Mouse (Mus musculus) kidney, adult 2 months (tissue): ENCODE results near the gene Nptxr. TPM values are rescaled to one million over a fixed set of nuclear protein-coding genes. Genes with fewer than 3 reads are reported as not detected.

Experiments
- DNase-seq: peaks from one replicate; pipeline ENCODE4 v3.0.0; 2021
- H3K27ac ChIP-seq: fragments of 200-500 bp; 2 replicates; pipeline ENCODE4 v1.5.1; 2012; ENCODE audit warnings: low read depth, low read length, control low read depth, inconsistent platforms; ENCODE audit not compliant: insufficient read depth
- H3K27me3 ChIP-seq: fragments of 200-500 bp; replicated peaks from 2 replicates; pipeline ENCODE4 v1.6.1; 2012; ENCODE audit warnings: mild to moderate bottlenecking, moderate library complexity, low read length, inconsistent platforms; ENCODE audit not compliant: control insufficient read depth, insufficient read depth
- H3K36me3 ChIP-seq: fragments of 200-500 bp; 2 replicates; pipeline ENCODE4 v1.6.1; 2012; ENCODE audit warnings: mild to moderate bottlenecking, moderate library complexity, low read length, inconsistent platforms; ENCODE audit not compliant: control insufficient read depth, insufficient read depth
- H3K4me1 ChIP-seq: fragments of 200-500 bp; 2 replicates; pipeline ENCODE4 v1.6.1; 2011; ENCODE audit warnings: low read length; ENCODE audit not compliant: control insufficient read depth, insufficient read depth
- H3K4me3 ChIP-seq: fragments of 200-500 bp; 2 replicates; pipeline ENCODE4 v1.5.1; 2011; ENCODE audit warnings: mild to moderate bottlenecking, low read depth, low read length, control low read depth; ENCODE audit not compliant: insufficient read depth
- CTCF ChIP-seq: fragments of 200-500 bp; conservative IDR thresholded peaks from 2 replicates; pipeline ENCODE4 v1.5.1; 2011; ENCODE audit warnings: low read depth, mild to moderate bottlenecking, control low read depth, low read length, moderate library complexity, mixed read lengths; ENCODE audit not compliant: insufficient read depth, insufficient read length
- POLR2A ChIP-seq: fragments of 200-500 bp; IDR thresholded peaks from one replicate; pipeline ENCODE4 v1.6.1; 2011; ENCODE audit warnings: low read depth, low read length, control low read depth
- WGBS: fragments of 180-500 bp; shearing (Covaris S2); methylation state at CpG from one replicate; pipeline ENCODE4 v1.1.7; 2018; 5-methylcytosine and 5-hydroxymethylcytosine counted together
- polyA plus RNA-seq: library from polyadenylated mRNA; depleted of rRNA; stranded (reverse); fragments of >200 nt; gene quantifications from 2 replicates; pipeline ENCODE4 v1.2.3, GENCODE M21; 2012; rRNA removed

Gene Nptxr
- polyA plus RNA-seq, 1 experiment: 2.0 TPM

DNA sequence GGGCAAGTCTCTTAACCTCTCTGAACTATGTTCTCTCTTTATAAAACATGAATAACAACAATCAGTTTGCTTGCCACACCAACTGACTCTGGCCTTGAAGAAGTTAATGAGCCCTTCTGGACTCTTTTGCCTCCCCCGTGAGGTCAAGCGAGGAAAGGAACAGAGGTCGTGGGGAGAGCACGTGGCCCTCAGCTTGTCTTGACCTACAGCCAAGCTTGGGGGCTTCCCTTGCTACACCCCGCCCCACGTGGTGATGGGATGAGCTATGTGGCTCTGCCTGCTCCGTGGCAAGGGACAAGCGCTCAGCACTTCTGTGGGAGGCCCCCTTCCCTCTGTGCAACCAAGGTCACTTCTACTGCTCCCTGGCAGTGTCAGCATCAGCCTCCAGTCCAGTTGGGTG is 59.8 kb downstream of the Nptxr start:
- Histone ChIP-seq H3K4me1 (peaks cover 11% of the 10 kb centered on the region), H3K4me3 (no peak overlapping the region), H3K27ac (no peak overlapping the region; the same call in 1 of the 2 replicates), H3K36me3 (no peaks in the 10 kb centered on the region), H3K27me3 (no peaks in the 10 kb centered on the region)
- DNase-seq: peak; percentile 65
- WGBS: 42% methylated on average over 8 of the region's 8 CpGs
- TF ChIP-seq POLR2A (no peak), CTCF (no peak)

DNA sequence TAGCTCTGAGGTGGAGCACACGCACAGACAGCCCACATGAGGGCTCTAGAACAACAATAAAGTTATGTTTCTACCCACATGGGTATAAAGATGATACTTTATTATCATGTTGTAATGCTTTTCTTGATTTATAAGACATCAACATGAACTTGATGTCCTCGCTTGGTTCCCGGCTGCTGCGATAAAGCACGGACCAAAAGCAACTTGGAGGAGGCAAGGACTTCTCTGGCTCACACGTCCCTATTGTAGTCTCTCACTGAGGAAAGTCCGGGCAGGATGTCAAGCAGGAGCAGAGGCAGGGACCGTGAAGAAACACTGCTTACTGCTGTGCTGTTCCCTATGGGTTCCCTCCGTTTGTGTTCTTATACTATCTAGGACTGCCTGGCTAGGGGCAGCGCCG is 60.6 kb downstream of the Nptxr start:
- no peak overlapping the region for H3K27ac ChIP-seq
- 88% methylated on average over 11 of the region's 11 CpGs for WGBS

GRCm38 (mm10) chr15:79742706-79743023 is 61.9 kb downstream of the Nptxr start:
- TF ChIP-seq CTCF (no peak), POLR2A (no peak)
- Histone ChIP-seq H3K27ac (no peak overlapping the region), H3K4me1 (peaks cover 11% of the 10 kb centered on the region)

More for the DNA sequence above, 60.6 kb downstream of the Nptxr start:
- no peak overlapping the region for H3K4me3 ChIP-seq
- peaks cover 11% of the 10 kb centered on the region for H3K4me1 ChIP-seq
- no peak for DNase-seq
- no peak for TF ChIP-seq CTCF
- no peak for TF ChIP-seq POLR2A
- H3K27me3 ChIP-seq: no peaks in the 10 kb centered on the region
- H3K36me3 ChIP-seq: no peaks in the 10 kb centered on the region

DNA sequence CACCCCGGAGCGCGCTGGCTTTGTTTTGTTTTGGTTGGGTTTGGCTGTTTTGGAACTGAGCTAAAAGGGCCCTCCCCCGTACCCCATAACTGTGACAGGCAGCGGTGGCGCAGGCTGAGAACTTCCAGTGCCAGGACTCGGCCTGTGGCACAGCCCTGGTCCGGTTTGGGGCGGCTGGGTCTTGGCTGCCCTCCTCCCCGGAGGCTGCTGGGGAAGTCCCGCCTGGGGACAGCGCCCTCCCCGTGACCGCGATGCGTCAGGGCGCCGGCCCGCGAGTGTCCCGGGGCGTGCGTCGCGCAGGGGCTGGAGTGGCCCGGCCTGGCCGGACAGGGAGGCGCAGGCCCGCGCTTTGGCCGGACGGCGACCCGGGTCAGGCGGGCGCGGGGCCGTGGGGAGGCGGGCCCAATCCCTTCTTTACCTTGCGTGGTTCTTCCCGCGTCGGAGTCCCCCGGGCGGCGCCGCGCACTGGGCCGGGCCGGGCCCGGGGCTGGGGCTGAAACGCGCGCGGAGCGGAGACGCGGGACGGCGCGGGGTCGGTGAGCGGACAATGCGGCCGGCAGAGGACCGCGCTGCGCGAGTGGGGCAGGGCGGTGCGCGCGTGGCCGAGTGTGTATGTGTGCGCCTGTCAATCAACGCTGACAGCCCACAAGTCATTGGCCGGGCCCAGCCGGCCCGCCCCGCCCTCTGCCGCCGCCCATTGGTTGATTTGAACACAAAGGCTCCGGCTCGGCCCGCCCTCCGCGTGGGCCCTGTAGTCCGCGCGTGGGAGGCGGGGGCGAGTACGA is 62.5 kb downstream of the Nptxr start, which contains the start of gene Sun2:
Gene Sun2, minus strand, starts transcription at position 616 of the 785 bp plus-strand sequence.
- H3K4me3 ChIP-seq: peak within 1 kb of the TSS; percentile 57
- peak; percentile 95 for DNase-seq
- WGBS: under 1% methylated on average over 93 of the region's 93 CpGs
- peaks cover 11% of the 10 kb centered on the region for H3K4me1 ChIP-seq
- peak within 1 kb of the TSS; percentile 79 for H3K27ac ChIP-seq
- H3K27me3 ChIP-seq: no peaks in the 10 kb centered on the region
- peak; percentile 7 for TF ChIP-seq POLR2A
- TF ChIP-seq CTCF: no peak
- H3K36me3 ChIP-seq: no peaks in the 10 kb centered on the region

More at GRCm38 (mm10) chr15:79742706-79743023, 61.9 kb downstream of the Nptxr start:
- WGBS: under 1% methylated on average over 23 of the region's 23 CpGs
- peak overlapping the region; percentile 57 for H3K4me3 ChIP-seq
- H3K36me3 ChIP-seq: no peaks in the 10 kb centered on the region
- DNase-seq: no peak
- no peaks in the 10 kb centered on the region for H3K27me3 ChIP-seq

DNA sequence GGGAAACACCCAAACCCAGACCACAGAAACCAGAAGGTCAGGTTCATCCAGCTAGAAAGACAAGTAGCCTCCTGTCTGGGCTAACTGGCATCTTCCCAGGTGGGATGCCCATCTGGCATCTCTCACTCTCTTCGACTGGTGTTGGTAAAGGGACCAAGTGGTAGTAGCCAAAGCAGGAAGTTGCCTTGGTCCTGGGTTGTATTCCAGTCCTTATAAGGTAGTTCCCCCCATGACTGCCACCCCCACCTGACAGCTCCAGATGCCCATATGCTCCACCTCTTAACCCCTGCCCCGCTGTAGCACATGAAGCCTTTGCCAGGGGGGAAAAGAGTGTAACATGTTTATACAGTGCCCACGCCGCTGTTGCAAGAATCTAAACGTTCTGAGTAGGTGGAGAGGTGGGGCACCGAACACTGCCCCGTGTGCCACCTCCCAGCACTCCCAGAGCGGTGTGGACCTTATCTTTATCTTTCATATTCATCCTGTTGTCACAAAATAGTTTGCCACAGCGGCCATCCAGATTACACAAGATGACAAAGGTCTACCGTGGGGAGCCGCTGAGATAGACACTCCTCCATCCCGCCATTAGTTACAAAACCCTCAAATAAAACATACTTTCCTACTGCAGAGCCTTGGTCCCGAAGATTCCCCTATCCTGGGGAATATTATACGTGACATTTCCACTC is 63.2 kb downstream of the Nptxr start:
- peak overlapping the region; percentile 79 for H3K27ac ChIP-seq
- 8% methylated on average over 14 of the region's 14 CpGs for WGBS
- H3K27me3 ChIP-seq: no peaks in the 10 kb centered on the region
- no peak for TF ChIP-seq CTCF
- no peak for TF ChIP-seq POLR2A
- H3K4me1 ChIP-seq: peaks cover 11% of the 10 kb centered on the region
- H3K36me3 ChIP-seq: peaks cover 3% of the 10 kb centered on the region; the same call in 1 of the 2 replicates
- no peak for DNase-seq
- peak overlapping the region; percentile 57 for H3K4me3 ChIP-seq

DNA sequence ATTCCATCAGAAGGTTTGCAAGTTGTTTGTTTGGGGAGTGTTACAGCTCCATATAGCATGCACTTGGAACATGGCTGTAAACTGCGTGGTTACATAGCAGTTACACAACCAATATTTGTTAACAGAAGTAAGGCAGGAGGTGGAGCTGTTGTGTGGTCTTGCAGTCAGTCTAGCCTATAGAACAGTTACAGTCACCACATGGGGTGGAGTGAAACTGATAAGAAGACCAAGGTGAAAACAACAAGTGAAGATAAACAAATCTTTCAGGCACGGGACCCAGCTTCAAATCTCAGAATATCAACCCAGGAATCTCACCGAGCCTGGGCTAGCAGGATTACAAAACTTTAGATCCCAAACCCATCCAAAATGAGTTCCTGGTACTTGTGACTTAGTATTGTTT is 63.8 kb downstream of the Nptxr start:
- Histone ChIP-seq H3K27ac (no peak overlapping the region; the same call in 1 of the 2 replicates), H3K27me3 (no peaks in the 10 kb centered on the region)

More for the DNA sequence above, 63.8 kb downstream of the Nptxr start:
- DNase-seq: no peak
- TF ChIP-seq POLR2A: no peak
- TF ChIP-seq CTCF: no peak
- Histone ChIP-seq H3K4me3 (no peak overlapping the region), H3K36me3 (peaks cover 3% of the 10 kb centered on the region; the same call in 1 of the 2 replicates), H3K4me1 (peaks cover 11% of the 10 kb centered on the region)
- 86% methylated on average over 3 of the region's 3 CpGs for WGBS

Other genes starting within 250 kb of the Nptxr start
- gene Dmc1, start 199.7 kb downstream of the Nptxr start, polyA plus RNA-seq: 0.12 TPM in 1 of 2 replicates, not detected in the other
- 1.3 and 1.5 TPM in 2 replicates for gene Fam227a, start 145.8 kb downstream of the Nptxr start, polyA plus RNA-seq
- gene Cby1, start 145.6 kb downstream of the Nptxr start, polyA plus RNA-seq: 12.0 and 15.1 TPM in 2 replicates
- gene Tomm22, start 133.9 kb downstream of the Nptxr start, polyA plus RNA-seq: 38.2 and 52.5 TPM in 2 replicates
- 19.5 and 19.9 TPM in 2 replicates for gene Josd1, start 116.8 kb downstream of the Nptxr start, polyA plus RNA-seq
- gene Gtpbp1, start 113.9 kb downstream of the Nptxr start, polyA plus RNA-seq: 29.9 and 35.3 TPM in 2 replicates
- gene Sun2, start 62.2 kb downstream of the Nptxr start, polyA plus RNA-seq: 31.5 and 31.9 TPM in 2 replicates
- gene Dnal4, start 26.9 kb downstream of the Nptxr start, polyA plus RNA-seq: 54.3 and 57.8 TPM in 2 replicates
- gene Npcd, start 29.5 kb upstream of the Nptxr start, polyA plus RNA-seq: 0.62 TPM in 1 of 2 replicates, not detected in the other
- gene Cbx6, start 29.9 kb upstream of the Nptxr start, polyA plus RNA-seq: 49.5 and 62.1 TPM in 2 replicates
- gene Apobec3, start 86.9 kb upstream of the Nptxr start, polyA plus RNA-seq: 9.5 and 13.4 TPM in 2 replicates
- gene Cbx7, start 166.4 kb upstream of the Nptxr start, polyA plus RNA-seq: 41.3 and 44.1 TPM in 2 replicates
- gene Pdgfb, start 210.2 kb upstream of the Nptxr start, polyA plus RNA-seq: 32.2 and 33.4 TPM in 2 replicates